Mouse (Mus musculus) hindbrain, postnatal 0 days (tissue): Measurements from ENCODE around the gene Pogz. TPM values are rescaled to one million over a fixed set of nuclear protein-coding genes. Genes with fewer than 3 reads are reported as not detected.

Source experiments
- ATAC-seq: fragments of 200-750 bp; cut with Nextera tagmentation; 2 replicates; pipeline ENCODE4 v1.8.0; 2017; ENCODE audit warnings: mild to moderate bottlenecking, moderate TSS enrichment, moderate library complexity
- DNase-seq: peaks from one replicate; pipeline ENCODE4 v3.0.0-alpha.2; 2015; ENCODE audit warnings: low spot score
- H3K27ac ChIP-seq: fragments of 300-500 bp; sonication (generic); 2 replicates; pipeline ENCODE4 v1.5.1; 2014; ENCODE audit warnings: mild to moderate bottlenecking
- H3K27me3 ChIP-seq: fragments of 300-500 bp; sonication (generic); 2 replicates; pipeline ENCODE4 v1.6.1; 2014; ENCODE audit warnings: low read length, mixed read lengths; ENCODE audit not compliant: insufficient read depth
- H3K36me3 ChIP-seq: fragments of 300-500 bp; sonication (generic); 2 replicates; pipeline ENCODE4 v1.6.1; 2014; ENCODE audit warnings: low read length, mixed read lengths; ENCODE audit not compliant: insufficient read depth
- H3K4me1 ChIP-seq: fragments of 300-500 bp; sonication (generic); 2 replicates; pipeline ENCODE4 v1.6.1; 2014; ENCODE audit warnings: antibody characterized with exemption, low read length, mixed read lengths; ENCODE audit not compliant: insufficient read depth
- H3K4me2 ChIP-seq: fragments of 300-500 bp; sonication (generic); 2 replicates; pipeline ENCODE4 v1.6.1; 2014; ENCODE audit warnings: low read depth, mild to moderate bottlenecking, low read length, moderate library complexity, mixed read lengths
- H3K4me3 ChIP-seq: fragments of 300-500 bp; sonication (generic); 2 replicates; pipeline ENCODE4 v1.5.1; 2014; ENCODE audit warnings: low read length
- H3K9ac ChIP-seq: fragments of 300-500 bp; sonication (generic); replicated peaks from 2 replicates; pipeline ENCODE4 v1.6.1; 2014; ENCODE audit warnings: mild to moderate bottlenecking, low read length, moderate library complexity, mixed read lengths
- H3K9me3 ChIP-seq: fragments of 300-500 bp; sonication (generic); 2 replicates; pipeline ENCODE4 v1.6.1; 2016; ENCODE audit warnings: low read length, mixed read lengths
- CTCF ChIP-seq: IDR thresholded peaks from 2 replicates; pipeline ENCODE4 v1.5.1; 2016; ENCODE audit warnings: antibody characterized with exemption, control low read depth, low read depth
- WGBS: fragments of 180-500 bp; shearing (Covaris S2); extraction: QIAGEN DNeasy Blood & Tissue Kit; methylation state at CpG from one replicate; pipeline ENCODE4 v1.1.7; 2014; 5-methylcytosine and 5-hydroxymethylcytosine counted together
- polyA plus RNA-seq: library from polyadenylated mRNA; unstranded; fragments of >200 nt; fragmentation: Nextera tagmentation; extraction: Ambion mirVana; gene quantifications from 2 replicates; pipeline ENCODE4 v1.2.1, GENCODE M21; 2015
- total RNA-seq: library from RNA; depleted of rRNA; stranded (reverse); fragments of >200 nt; gene quantifications from 2 replicates; pipeline ENCODE4 v1.2.3, GENCODE M21; 2014

Gene Pogz
- total and polyA plus RNA-seq, 2 experiments from 2014 or later: 16.8 to 38.6 TPM

DNA sequence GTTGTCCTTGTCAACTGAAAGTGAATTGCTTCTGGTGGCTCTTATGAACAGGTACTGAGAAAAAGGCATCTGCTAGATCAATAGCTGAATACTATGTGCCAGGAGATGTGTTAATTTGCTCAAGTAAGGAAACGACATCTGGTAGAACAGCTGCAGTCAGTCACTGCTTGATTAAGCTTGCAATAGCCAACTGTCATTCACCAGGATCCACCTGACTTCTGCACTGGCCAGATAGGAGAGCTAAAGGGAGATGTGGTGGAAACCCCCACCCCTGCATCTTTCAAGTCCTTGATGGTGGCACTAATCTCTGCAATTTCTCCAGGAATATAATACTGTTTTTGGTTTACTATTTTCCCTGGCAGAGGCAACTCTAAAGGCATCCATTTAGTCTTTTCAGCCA, 69.1 kb downstream of the Pogz start:
- H3K27me3 ChIP-seq: no peaks in the 10 kb centered on the region
- H3K4me3 ChIP-seq: no peak overlapping the region
- no peaks in the 10 kb centered on the region for H3K9me3 ChIP-seq
- WGBS: 36% methylated on average over 1 of the region's 1 CpGs
- no peak overlapping the region for H3K4me2 ChIP-seq
- DNase-seq (no peak), ATAC-seq (no peak)
- no peaks in the 10 kb centered on the region for H3K4me1 ChIP-seq
- no peak overlapping the region for H3K9ac ChIP-seq
- no peak overlapping the region for H3K27ac ChIP-seq
- no peaks in the 10 kb centered on the region for H3K36me3 ChIP-seq
- TF ChIP-seq CTCF: no peak

DNA sequence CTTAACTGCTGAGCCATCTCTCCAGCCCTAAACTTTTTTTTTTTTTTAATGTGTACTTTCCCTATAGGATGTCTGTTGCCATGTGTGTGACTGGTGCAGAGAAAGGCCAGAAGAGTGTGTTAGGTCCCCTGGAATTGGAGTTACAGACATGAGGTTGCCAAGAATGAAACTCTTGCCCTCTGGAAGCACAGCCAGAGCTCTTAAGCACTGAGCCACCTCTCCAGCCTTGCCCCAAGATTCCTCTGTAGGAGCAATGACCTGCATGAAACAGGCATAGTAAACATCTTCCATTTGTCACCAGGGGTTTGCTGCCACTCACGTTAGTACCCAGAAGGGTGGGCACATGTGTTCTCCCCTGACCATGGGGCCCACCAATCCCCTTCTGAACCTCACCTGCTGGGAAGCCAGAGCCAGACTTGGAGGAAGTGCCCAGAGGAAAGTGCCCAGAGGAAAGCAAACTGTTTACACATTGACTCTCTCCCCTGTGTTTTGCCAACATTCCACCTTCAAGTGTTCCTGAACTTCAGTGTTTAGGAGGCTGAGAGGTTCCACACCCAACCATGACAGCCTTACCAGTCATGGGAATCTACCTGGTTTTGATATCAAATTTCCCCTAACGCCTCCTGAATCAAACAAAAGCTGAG, 73.8 kb downstream of the Pogz start:
- Histone ChIP-seq H3K4me3 (no peak overlapping the region), H3K4me2 (no peak overlapping the region), H3K36me3 (no peaks in the 10 kb centered on the region), H3K27me3 (no peaks in the 10 kb centered on the region), H3K27ac (no peak overlapping the region), H3K9me3 (no peaks in the 10 kb centered on the region), H3K9ac (no peak overlapping the region), H3K4me1 (no peaks in the 10 kb centered on the region)
- WGBS: 66% methylated on average over 2 of the region's 2 CpGs
- ATAC-seq (no peak), DNase-seq (no peak)
- no peak for TF ChIP-seq CTCF

DNA sequence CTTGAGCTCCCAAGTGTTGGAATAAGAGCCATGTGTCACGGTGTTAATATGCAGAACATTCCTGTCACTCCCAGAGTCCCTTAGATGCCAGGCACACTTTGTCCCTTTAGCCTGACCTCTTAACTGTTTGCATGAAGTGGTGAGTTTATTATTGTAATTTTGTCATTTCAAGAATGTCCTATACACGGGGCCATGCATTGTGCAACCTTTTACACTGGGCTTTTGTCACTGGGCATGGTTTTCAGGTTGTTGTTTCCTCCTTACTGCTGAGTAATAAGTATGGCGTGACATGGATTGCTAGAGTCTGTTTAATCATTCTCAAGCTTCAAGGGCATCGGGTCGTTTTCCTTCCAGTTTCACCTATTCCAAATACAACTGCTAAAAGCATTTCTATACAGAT, 76.4 kb downstream of the Pogz start:
- no peak overlapping the region for H3K9ac ChIP-seq
- no peak overlapping the region for H3K4me2 ChIP-seq
- no peaks in the 10 kb centered on the region for H3K27me3 ChIP-seq
- H3K4me3 ChIP-seq: no peak overlapping the region
- H3K9me3 ChIP-seq: no peaks in the 10 kb centered on the region
- no peaks in the 10 kb centered on the region for H3K36me3 ChIP-seq
- H3K27ac ChIP-seq: no peak overlapping the region
- H3K4me1 ChIP-seq: no peaks in the 10 kb centered on the region
- no peak for ATAC-seq
- no peak for DNase-seq
- TF ChIP-seq CTCF: no peak
- WGBS: 62% methylated on average over 5 of the region's 5 CpGs

DNA sequence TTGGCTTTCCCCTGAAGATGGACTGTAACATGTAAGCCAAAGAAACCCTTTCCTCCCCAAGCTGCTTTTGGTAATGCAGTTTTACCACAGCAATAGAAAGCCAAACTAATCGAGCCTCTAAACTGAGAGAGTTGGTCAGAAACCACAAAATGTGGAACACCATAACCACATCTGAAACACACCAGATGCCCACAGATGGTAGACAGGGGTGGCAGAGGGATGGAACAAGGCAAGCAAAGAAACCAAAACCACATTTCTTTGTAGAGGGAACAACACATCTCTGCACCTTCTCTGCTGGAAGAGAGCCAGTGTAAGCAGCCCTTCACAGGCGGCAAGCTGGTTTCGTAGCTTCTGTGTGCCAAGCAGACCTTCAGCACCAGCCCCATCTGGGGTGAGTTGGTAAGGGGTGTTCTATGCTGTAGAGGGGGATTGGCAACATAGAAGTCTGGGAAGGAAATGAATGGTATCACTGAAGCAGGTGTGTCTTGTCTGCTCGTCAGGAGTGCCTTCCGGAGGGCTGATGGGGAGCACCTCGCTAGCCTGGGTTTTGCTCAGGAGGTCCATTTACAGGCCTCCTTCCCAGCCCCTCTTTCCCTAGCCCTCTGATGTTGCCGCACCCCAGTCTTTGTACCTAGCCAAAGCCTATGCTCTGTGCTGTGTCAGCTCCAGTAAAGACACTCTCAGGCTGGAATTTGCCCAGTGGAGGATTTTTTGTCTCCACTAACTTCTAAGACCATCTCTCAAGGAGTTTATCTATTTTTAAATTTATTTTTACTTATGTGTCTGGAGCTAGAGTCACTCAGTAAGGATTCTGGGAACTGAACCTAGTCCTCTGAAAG, 78.8 kb downstream of the Pogz start:
- Histone ChIP-seq H3K4me3 (no peak overlapping the region), H3K27ac (no peak overlapping the region), H3K4me1 (no peaks in the 10 kb centered on the region), H3K4me2 (no peak overlapping the region), H3K27me3 (no peaks in the 10 kb centered on the region), H3K9ac (no peak overlapping the region), H3K9me3 (no peaks in the 10 kb centered on the region), H3K36me3 (no peaks in the 10 kb centered on the region)
- WGBS: 71% methylated on average over 7 of the region's 7 CpGs
- TF ChIP-seq CTCF: no peak
- no peak for DNase-seq
- ATAC-seq: no peak

DNA sequence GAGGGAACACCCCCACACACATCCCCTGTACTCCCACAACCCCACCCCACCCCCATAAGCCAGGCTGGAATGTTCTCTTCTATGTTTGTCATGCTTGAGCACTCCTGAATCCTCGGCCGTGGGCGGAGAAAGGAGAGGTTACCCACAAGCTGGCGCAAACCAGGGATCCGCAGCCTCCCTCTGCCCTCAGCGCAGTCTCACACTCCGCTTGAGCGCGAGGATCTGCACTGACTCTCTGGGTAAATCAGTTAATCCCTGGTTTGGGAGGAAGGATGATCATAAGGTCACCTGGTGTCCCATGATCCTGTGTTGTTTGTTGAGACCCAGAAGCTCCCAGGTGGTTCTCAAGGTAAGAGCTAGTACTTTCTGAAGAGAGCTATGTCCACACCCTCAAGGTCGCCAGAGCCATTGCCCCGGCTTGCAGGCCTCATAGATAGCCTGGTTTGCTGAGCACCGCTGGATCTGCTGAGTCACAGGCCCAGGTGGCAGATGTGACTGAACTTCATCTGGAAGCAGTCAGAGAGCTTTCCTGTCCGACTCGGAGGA, 80.5 kb downstream of the Pogz start:
- ATAC-seq: peak; percentile 43; the same call in 1 of the 2 replicates

DNA sequence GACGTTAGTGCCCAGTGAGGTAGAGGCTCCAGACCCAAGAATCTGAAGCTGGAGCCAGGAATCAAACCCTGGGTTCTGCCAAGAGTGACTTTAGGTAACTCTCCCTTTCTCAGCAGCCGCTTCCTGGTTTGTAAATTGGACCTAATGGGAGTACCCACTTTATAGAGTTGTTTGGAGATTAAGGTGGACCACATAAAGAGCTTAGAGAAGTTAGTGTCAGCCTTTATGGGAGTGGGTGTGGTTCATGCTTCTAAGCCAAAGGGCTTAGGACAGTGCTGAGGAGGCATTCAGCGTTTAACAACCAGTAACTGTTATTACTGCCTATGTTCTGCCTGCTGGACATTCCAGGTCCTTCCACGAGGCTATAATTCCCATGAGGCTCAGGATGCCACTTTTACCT, 81.5 kb downstream of the Pogz start:
- no peak for ATAC-seq

More for the DNA sequence above, 80.5 kb downstream of the Pogz start:
- Histone ChIP-seq H3K9me3 (no peaks in the 10 kb centered on the region), H3K27me3 (no peaks in the 10 kb centered on the region), H3K9ac (no peak overlapping the region), H3K4me1 (no peaks in the 10 kb centered on the region), H3K36me3 (no peaks in the 10 kb centered on the region), H3K4me3 (no peak overlapping the region), H3K27ac (no peak overlapping the region), H3K4me2 (no peak overlapping the region)
- DNase-seq: no peak
- WGBS: 49% methylated on average over 14 of the region's 14 CpGs
- no peak for TF ChIP-seq CTCF

More for the DNA sequence above, 81.5 kb downstream of the Pogz start:
- TF ChIP-seq CTCF: no peak
- Histone ChIP-seq H3K9ac (no peak overlapping the region), H3K9me3 (no peaks in the 10 kb centered on the region), H3K4me3 (no peak overlapping the region), H3K27me3 (no peaks in the 10 kb centered on the region), H3K4me1 (no peaks in the 10 kb centered on the region), H3K4me2 (no peak overlapping the region), H3K36me3 (no peaks in the 10 kb centered on the region), H3K27ac (no peak overlapping the region)
- DNase-seq: no peak
- 79% methylated on average over 4 of the region's 4 CpGs for WGBS
